Mouse (Mus musculus): ENCODE measurements around the gene Gpr87. TPM values are rescaled to one million over a fixed set of nuclear protein-coding genes. Genes with fewer than 3 reads are reported as not detected.

Gpr87 gene
- polyA plus RNA-seq, 1 experiment = not detected

GRCm38 (mm10) chr3:59157048-59157447 lies 37.9 kb downstream of the Gpr87 start:
- no peaks in the 10 kb centered on the region for H3K36me3 ChIP-seq (ENCODE audit: control insufficient read depth, insufficient read depth)
- no peaks in the 10 kb centered on the region for H3K27me3 ChIP-seq (ENCODE audit: control insufficient read depth, insufficient read depth, insufficient read length)
- no peak overlapping the region for H3ac ChIP-seq (ENCODE audit: control insufficient read depth, insufficient read length, low read depth)
- H3K79me2 ChIP-seq (ENCODE audit: control insufficient read depth, insufficient read depth) = no peaks in the 10 kb centered on the region
- H3K4me3 ChIP-seq (ENCODE audit: insufficient read depth, poor library complexity, severe bottlenecking) = no peak overlapping the region
- no peaks in the 10 kb centered on the region for H3K79me3 ChIP-seq (ENCODE audit: low read depth)
- TF ChIP-seq FOSL1 (IDR thresholded peaks at IDR 0.05; ENCODE audit: insufficient read depth, low read length, poor library complexity, severe bottlenecking) (no peak), CTCF (IDR thresholded peaks at IDR 0.05; ENCODE audit: control insufficient read depth, insufficient read depth, insufficient read length) (no peak), USF1 (IDR thresholded peaks at IDR 0.05; ENCODE audit: low read depth) (no peak)

- H3ac ChIP-seq (ENCODE audit: control insufficient read depth, insufficient read length, low read depth) = no peak overlapping the region
- TF ChIP-seq CEBPB (IDR thresholded peaks at IDR 0.05; ENCODE audit: low read depth) (no peak), USF1 (IDR thresholded peaks at IDR 0.05; ENCODE audit: low read depth) (no peak), MAX (IDR thresholded peaks at IDR 0.05) (no peak), MYOG (IDR thresholded peaks at IDR 0.05; ENCODE audit: control insufficient read depth, extremely low read depth, insufficient read length) (no peak), FOSL1 (IDR thresholded peaks at IDR 0.05; ENCODE audit: insufficient read depth, low read length, poor library complexity, severe bottlenecking) (no peak), CTCF (IDR thresholded peaks at IDR 0.05; ENCODE audit: control insufficient read depth, insufficient read depth, insufficient read length) (no peak), MYOD1 (IDR thresholded peaks at IDR 0.05; ENCODE audit: control insufficient read depth, insufficient read length, low read depth) (no peak)
- no peaks in the 10 kb centered on the region for H3K36me3 ChIP-seq (ENCODE audit: control insufficient read depth, insufficient read depth)
- no peaks in the 10 kb centered on the region for H3K79me2 ChIP-seq (ENCODE audit: control insufficient read depth, insufficient read depth)
- H3K79me3 ChIP-seq (ENCODE audit: low read depth) = no peaks in the 10 kb centered on the region
- no peak overlapping the region for H3K4me3 ChIP-seq (ENCODE audit: insufficient read depth, poor library complexity, severe bottlenecking)
- H3K27me3 ChIP-seq (ENCODE audit: control insufficient read depth, insufficient read depth, insufficient read length) = no peaks in the 10 kb centered on the region
Observed at GRCm38 (mm10) chr3:59155404-59155803, 39.5 kb downstream of the Gpr87 start.

- no peak for TF ChIP-seq MYOG (IDR thresholded peaks at IDR 0.05; ENCODE audit: control insufficient read depth, extremely low read depth, insufficient read length)
- TF ChIP-seq CEBPB (IDR thresholded peaks at IDR 0.05; ENCODE audit: low read depth) = no peak
- TF ChIP-seq USF1 (IDR thresholded peaks at IDR 0.05; ENCODE audit: low read depth) = no peak
- no peak for TF ChIP-seq MAX (IDR thresholded peaks at IDR 0.05)
- no peaks in the 10 kb centered on the region for H3K79me3 ChIP-seq (ENCODE audit: low read depth)
- no peaks in the 10 kb centered on the region for H3K36me3 ChIP-seq (ENCODE audit: control insufficient read depth, insufficient read depth)
- H3K79me2 ChIP-seq (ENCODE audit: control insufficient read depth, insufficient read depth) = no peaks in the 10 kb centered on the region
- no peaks in the 10 kb centered on the region for H3K27me3 ChIP-seq (ENCODE audit: control insufficient read depth, insufficient read depth, insufficient read length)
- no peak overlapping the region for H3ac ChIP-seq (ENCODE audit: control insufficient read depth, insufficient read length, low read depth)
- H3K4me3 ChIP-seq (ENCODE audit: insufficient read depth, poor library complexity, severe bottlenecking) = no peak overlapping the region
Observed at GRCm38 (mm10) chr3:59154888-59155287, 40.0 kb downstream of the Gpr87 start.

GRCm38 (mm10) chr3:59153424-59153823 lies 41.5 kb downstream of the Gpr87 start, which contains the start of gene P2ry14:
Gene P2ry14, minus strand, starts transcription at chr3:59153618.
- Histone ChIP-seq H3K27me3 (ENCODE audit: control insufficient read depth, insufficient read depth, insufficient read length) (no peaks in the 10 kb centered on the region), H3K36me3 (ENCODE audit: control insufficient read depth, insufficient read depth) (no peaks in the 10 kb centered on the region), H3K4me3 (ENCODE audit: insufficient read depth, poor library complexity, severe bottlenecking) (no peak within 1 kb of the TSS), H3ac (ENCODE audit: control insufficient read depth, insufficient read length, low read depth) (no peak within 1 kb of the TSS), H3K79me2 (ENCODE audit: control insufficient read depth, insufficient read depth) (no peaks in the 10 kb centered on the region), H3K79me3 (ENCODE audit: low read depth) (no peaks in the 10 kb centered on the region)
- no peak for TF ChIP-seq MYOG (IDR thresholded peaks at IDR 0.05; ENCODE audit: control insufficient read depth, extremely low read depth, insufficient read length)
- TF ChIP-seq CTCF (IDR thresholded peaks at IDR 0.05; ENCODE audit: control insufficient read depth, insufficient read depth, insufficient read length) = no peak
- no peak for TF ChIP-seq FOSL1 (IDR thresholded peaks at IDR 0.05; ENCODE audit: insufficient read depth, low read length, poor library complexity, severe bottlenecking)
- no peak for TF ChIP-seq MYOD1 (IDR thresholded peaks at IDR 0.05; ENCODE audit: control insufficient read depth, insufficient read length, low read depth)
- no peak for TF ChIP-seq MAX (IDR thresholded peaks at IDR 0.05)
- no peak for TF ChIP-seq USF1 (IDR thresholded peaks at IDR 0.05; ENCODE audit: low read depth)

DNA sequence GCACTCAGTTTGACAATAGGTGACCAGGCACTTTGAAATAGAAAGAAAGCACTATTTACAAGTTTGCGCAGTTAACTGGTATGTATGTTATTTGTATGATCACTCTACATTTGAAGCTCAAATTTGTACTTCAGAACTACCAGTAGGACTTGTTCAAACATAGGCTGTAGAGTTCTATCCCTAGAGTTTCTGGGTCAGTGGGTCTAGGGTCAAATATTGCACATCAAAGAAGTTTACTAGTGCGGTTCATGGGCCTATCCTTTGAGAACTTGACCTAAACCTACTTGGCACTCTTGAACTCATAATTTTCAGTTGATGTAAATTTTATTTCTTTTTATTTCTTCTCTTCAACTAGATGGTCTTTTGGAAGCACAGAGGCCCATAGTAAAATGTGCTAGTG lies 44.3 kb downstream of the Gpr87 start:
- no peak for TF ChIP-seq FOSL1 (IDR thresholded peaks at IDR 0.05; ENCODE audit: insufficient read depth, low read length, poor library complexity, severe bottlenecking)
- no peak for TF ChIP-seq USF1 (IDR thresholded peaks at IDR 0.05; ENCODE audit: low read depth)
- no peak for TF ChIP-seq MYOD1 (IDR thresholded peaks at IDR 0.05; ENCODE audit: control insufficient read depth, insufficient read length, low read depth)
- no peak for TF ChIP-seq CTCF (IDR thresholded peaks at IDR 0.05; ENCODE audit: control insufficient read depth, insufficient read depth, insufficient read length)
- TF ChIP-seq MAX (IDR thresholded peaks at IDR 0.05) = no peak
- no peak for TF ChIP-seq MYOG (IDR thresholded peaks at IDR 0.05; ENCODE audit: control insufficient read depth, extremely low read depth, insufficient read length)
- no peak for TF ChIP-seq CEBPB (IDR thresholded peaks at IDR 0.05; ENCODE audit: low read depth)
- Histone ChIP-seq H3K4me3 (ENCODE audit: insufficient read depth, poor library complexity, severe bottlenecking) (no peak overlapping the region), H3ac (ENCODE audit: control insufficient read depth, insufficient read length, low read depth) (no peak overlapping the region), H3K36me3 (ENCODE audit: control insufficient read depth, insufficient read depth) (no peaks in the 10 kb centered on the region), H3K79me3 (ENCODE audit: low read depth) (no peaks in the 10 kb centered on the region), H3K27me3 (ENCODE audit: control insufficient read depth, insufficient read depth, insufficient read length) (no peaks in the 10 kb centered on the region), H3K79me2 (ENCODE audit: control insufficient read depth, insufficient read depth) (no peaks in the 10 kb centered on the region)

DNA sequence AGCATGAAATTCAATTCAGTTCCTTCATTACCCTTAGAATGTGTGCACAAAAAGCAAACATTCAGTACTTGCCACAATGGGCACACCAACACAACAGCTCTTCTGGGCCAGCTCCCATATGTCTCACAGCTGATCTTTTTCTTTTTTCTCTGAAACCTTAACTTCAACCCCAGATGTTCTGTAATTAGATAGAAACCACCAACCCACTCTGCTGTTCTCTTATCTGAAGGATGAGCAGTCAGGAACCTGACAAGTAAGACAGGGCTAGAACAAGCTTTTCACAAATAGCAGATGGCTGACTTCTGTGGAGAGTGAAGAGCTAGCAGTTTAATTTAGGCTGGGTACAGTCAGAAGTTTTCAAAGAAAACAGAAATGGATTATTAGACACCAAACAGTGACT lies 45.3 kb downstream of the Gpr87 start:
- Histone ChIP-seq H3K27me3 (ENCODE audit: control insufficient read depth, insufficient read depth, insufficient read length) (no peaks in the 10 kb centered on the region), H3K79me3 (ENCODE audit: low read depth) (no peaks in the 10 kb centered on the region), H3K36me3 (ENCODE audit: control insufficient read depth, insufficient read depth) (no peaks in the 10 kb centered on the region), H3ac (ENCODE audit: control insufficient read depth, insufficient read length, low read depth) (no peak overlapping the region), H3K4me3 (ENCODE audit: insufficient read depth, poor library complexity, severe bottlenecking) (no peak overlapping the region), H3K79me2 (ENCODE audit: control insufficient read depth, insufficient read depth) (no peaks in the 10 kb centered on the region)
- TF ChIP-seq CEBPB (IDR thresholded peaks at IDR 0.05; ENCODE audit: low read depth) (no peak), MAX (IDR thresholded peaks at IDR 0.05) (no peak), MYOD1 (IDR thresholded peaks at IDR 0.05; ENCODE audit: control insufficient read depth, insufficient read length, low read depth) (no peak), USF1 (IDR thresholded peaks at IDR 0.05; ENCODE audit: low read depth) (no peak), MYOG (IDR thresholded peaks at IDR 0.05; ENCODE audit: control insufficient read depth, extremely low read depth, insufficient read length) (no peak), FOSL1 (IDR thresholded peaks at IDR 0.05; ENCODE audit: insufficient read depth, low read length, poor library complexity, severe bottlenecking) (no peak), CTCF (IDR thresholded peaks at IDR 0.05; ENCODE audit: control insufficient read depth, insufficient read depth, insufficient read length) (no peak)

Measured in C2C12 (cell line).